Mouse (Mus musculus) ES-Bruce4 (cell line): Measurements from ENCODE around the gene Gm17655.

Experiments
- CTCF ChIP-seq: IDR thresholded peaks from one replicate; pipeline ENCODE4 v1.8.1; 2011; ENCODE audit warnings: low read depth, low read length
- POLR2A ChIP-seq: IDR thresholded peaks from one replicate; pipeline ENCODE4 v1.8.1; 2011; ENCODE audit warnings: low read length; ENCODE audit not compliant: insufficient read depth

DNA sequence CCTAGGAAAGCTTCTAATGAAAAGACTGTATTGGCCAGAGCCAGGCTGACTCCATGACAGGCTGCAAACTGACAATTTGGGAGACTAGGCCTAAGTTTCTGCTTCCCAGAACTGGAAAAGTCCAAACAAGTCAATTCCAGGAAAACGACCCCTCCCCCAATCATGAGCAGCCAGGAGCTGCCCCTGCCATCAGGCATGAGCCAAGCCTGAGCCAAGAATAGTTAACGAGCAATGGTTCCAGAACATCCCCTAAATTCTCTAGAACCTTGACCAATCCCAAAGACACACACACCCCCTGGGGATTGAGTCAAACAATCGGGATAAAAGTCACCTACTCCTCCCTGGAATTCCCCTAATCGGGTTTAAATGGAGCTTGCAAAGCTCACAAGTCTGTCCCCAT, 10.6 kb upstream of the Gm17655 start:
- no peak for TF ChIP-seq CTCF
- no peak for TF ChIP-seq POLR2A
